Mouse (Mus musculus): ENCODE results near the gene Fancg.

DNA sequence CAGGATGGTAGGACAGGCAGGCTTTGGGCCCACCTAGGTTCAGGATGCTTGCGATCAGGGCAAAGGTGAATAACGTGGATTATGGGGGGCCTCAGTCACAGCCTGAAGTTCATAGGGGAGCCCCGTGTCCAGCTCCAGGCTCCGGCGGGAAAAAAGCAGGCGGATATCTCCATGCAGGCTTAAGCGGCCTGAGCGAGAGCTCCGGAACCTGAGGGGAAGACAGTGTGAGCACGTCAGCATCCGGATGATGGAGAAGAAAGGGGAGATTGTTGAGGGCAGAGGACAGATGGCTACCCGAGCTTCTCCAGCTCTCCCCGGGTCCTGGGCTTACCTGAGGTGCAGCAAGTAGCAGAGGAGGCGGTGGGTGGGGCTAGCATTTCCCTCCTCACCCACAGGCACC lies 23.2 kb upstream of the Fancg start:
- TF ChIP-seq ZNF384 (IDR thresholded peaks at IDR 0.05; ENCODE audit: low read depth, low read length) (no peak), GABPA (IDR thresholded peaks at IDR 0.05; ENCODE audit: low read depth, low read length) (no peak), CTCF (IDR thresholded peaks at IDR 0.05 in 2 of 3, conservative IDR thresholded peaks at IDR 0.05 in 1 of 3; ENCODE audit: control insufficient read depth in 1 of 3, insufficient read depth in 1 of 3, low read depth in 2 of 3, low read length in 3 of 3, poor library complexity in 1 of 3, severe bottlenecking in 1 of 3) (no peak), CHD2 (IDR thresholded peaks at IDR 0.05; ENCODE audit: low read length) (no peak), ZKSCAN1 (IDR thresholded peaks at IDR 0.05; ENCODE audit: low read depth, low read length) (no peak), ELF1 (IDR thresholded peaks at IDR 0.05; ENCODE audit: low read depth, low read length) (no peak)
